Mouse (Mus musculus): ENCODE results near the gene Rhoc. TPM values are rescaled to one million over a fixed set of nuclear protein-coding genes. Genes with fewer than 3 reads are reported as not detected.
"Not testable (repeated sequence)": the region's sequence is repeated elsewhere in the genome, so short reads cannot be mapped to it uniquely, and the experiment has no call there.

Gene Rhoc
- 87.0 and 89.3 TPM in 2 replicates for polyA plus RNA-seq (2016; fragmentation: Nextera tagmentation; extraction: Ambion mirVana)

- Histone ChIP-seq H3K36me3 (peaks cover 14% of the 10 kb centered on the region), H3K9me3 (replicated peaks) (no peaks in the 10 kb centered on the region), H3K4me1 (peaks cover 42% of the 10 kb centered on the region), H3K27me3 (ENCODE audit: low read depth, poor library complexity, severe bottlenecking) (peaks cover 71% of the 10 kb centered on the region), H3K27ac (replicated peaks) (peak within 1 kb of the TSS; percentile 86), H3K4me3 (peak within 1 kb of the TSS; percentile 65)
- no peak for DNase-seq (ENCODE audit: low spot score)
- 35% methylated on average over 3 of the region's 3 CpGs for WGBS
These were observed at the start of gene Rhoc for GRCm38 (mm10) chr3:104788075-104788474. Rhoc (plus strand) TSS chr3:104788375.

DNA sequence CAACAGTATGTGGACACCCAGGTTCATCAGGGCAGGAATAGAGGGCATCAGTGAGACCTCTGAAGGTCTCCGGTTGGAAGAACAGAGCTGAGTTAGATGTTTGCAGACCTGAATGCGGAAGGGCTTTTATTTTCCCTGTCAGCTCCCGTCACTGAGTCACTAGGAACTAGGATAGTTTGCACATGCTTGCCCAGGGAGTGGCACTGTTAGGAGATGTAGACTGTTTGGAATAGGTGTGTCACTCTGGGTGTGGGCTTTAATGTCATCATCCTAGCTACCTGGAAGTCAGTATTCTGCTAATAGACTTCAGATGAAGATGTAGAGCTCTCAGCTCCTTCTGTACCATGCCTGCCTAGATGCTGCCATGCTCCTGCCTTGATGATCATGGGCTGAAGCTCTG lies 46.2 kb upstream of the Rhoc start:
- no peak overlapping the region for H3K4me3 ChIP-seq

GRCm38 (mm10) chr3:104743161-104743560 lies 45.0 kb upstream of the Rhoc start:
- no peak overlapping the region for H3K4me3 ChIP-seq
- no peaks in the 10 kb centered on the region for H3K9me3 ChIP-seq (replicated peaks)
- no peak overlapping the region for H3K27ac ChIP-seq (replicated peaks)
- H3K27me3 ChIP-seq (ENCODE audit: low read depth, poor library complexity, severe bottlenecking) = no peaks in the 10 kb centered on the region
- WGBS = 46% methylated on average over 1 of the region's 1 CpGs
- no peaks in the 10 kb centered on the region for H3K4me1 ChIP-seq
- no peak for DNase-seq (ENCODE audit: low spot score)
- H3K36me3 ChIP-seq = no peaks in the 10 kb centered on the region

More for the DNA sequence above, 46.2 kb upstream of the Rhoc start:
- Histone ChIP-seq H3K27me3 (ENCODE audit: low read depth, poor library complexity, severe bottlenecking) (no peaks in the 10 kb centered on the region), H3K4me1 (no peaks in the 10 kb centered on the region), H3K36me3 (no peaks in the 10 kb centered on the region), H3K9me3 (replicated peaks) (no peaks in the 10 kb centered on the region), H3K27ac (replicated peaks) (no peak overlapping the region)
- no peak for DNase-seq (ENCODE audit: low spot score)
- 97% methylated on average over 3 of the region's 3 CpGs for WGBS

- H3K9me3 ChIP-seq (replicated peaks) = no peaks in the 10 kb centered on the region
- H3K4me1 ChIP-seq = no peaks in the 10 kb centered on the region
- H3K27ac ChIP-seq (replicated peaks) = no peak overlapping the region
- H3K36me3 ChIP-seq = no peaks in the 10 kb centered on the region
- WGBS = 84% methylated on average over 1 of the region's 1 CpGs
- no peaks in the 10 kb centered on the region for H3K27me3 ChIP-seq (ENCODE audit: low read depth, poor library complexity, severe bottlenecking)
- DNase-seq (ENCODE audit: low spot score) = no peak
- H3K4me3 ChIP-seq = no peak overlapping the region
These were observed 44.3 kb upstream of the Rhoc start for GRCm38 (mm10) chr3:104743864-104744263.

GRCm38 (mm10) chr3:104752845-104753244 lies 35.3 kb upstream of the Rhoc start:
- H3K36me3 ChIP-seq; H3K4me1 ChIP-seq; H3K27ac ChIP-seq (replicated peaks); H3K9me3 ChIP-seq (replicated peaks): not testable (repeated sequence)
- DNase-seq (ENCODE audit: low spot score) = peak; percentile 35
- Histone ChIP-seq H3K27me3 (ENCODE audit: low read depth, poor library complexity, severe bottlenecking) (peaks cover 36% of the 10 kb centered on the region), H3K4me3 (peak overlapping the region; percentile 29)
- 13% methylated on average over 24 of the region's 25 CpGs for WGBS

- 2% methylated on average over 27 of the region's 27 CpGs for WGBS
- Histone ChIP-seq H3K4me1 (peaks cover 16% of the 10 kb centered on the region), H3K4me3 (peak overlapping the region; percentile 56), H3K27ac (replicated peaks) (peak overlapping the region; percentile 80), H3K36me3 (no peaks in the 10 kb centered on the region), H3K9me3 (replicated peaks) (no peaks in the 10 kb centered on the region), H3K27me3 (ENCODE audit: low read depth, poor library complexity, severe bottlenecking) (peaks cover 64% of the 10 kb centered on the region)
- peak; percentile 87 for DNase-seq (ENCODE audit: low spot score)
These were observed 29.8 kb upstream of the Rhoc start for GRCm38 (mm10) chr3:104758406-104758805.

DNA sequence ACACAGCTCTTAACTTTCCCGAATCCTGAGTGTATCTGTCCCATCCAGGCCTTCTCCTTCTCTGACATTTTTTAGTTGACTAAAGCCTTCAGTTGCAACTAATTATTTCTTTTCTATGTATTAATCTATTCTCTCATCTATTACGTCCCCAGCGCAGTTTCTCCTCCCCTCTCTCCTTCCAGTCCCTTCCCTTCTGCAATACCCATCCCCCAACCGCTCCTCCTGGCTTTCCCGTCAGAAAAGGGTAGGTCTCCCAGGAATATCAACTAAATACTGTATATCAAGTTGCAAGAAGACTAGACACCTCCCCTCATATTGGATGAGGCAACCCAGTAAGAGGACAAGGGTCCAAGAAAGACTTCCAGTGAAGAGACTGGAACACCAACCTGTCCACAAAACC lies 29.3 kb upstream of the Rhoc start:
- H3K4me3 ChIP-seq = peak overlapping the region; percentile 56
- no peaks in the 10 kb centered on the region for H3K36me3 ChIP-seq
- 8% methylated on average over 5 of the region's 5 CpGs for WGBS
- no peak for DNase-seq (ENCODE audit: low spot score)
- H3K27ac ChIP-seq (replicated peaks) = peak overlapping the region; percentile 80
- H3K4me1 ChIP-seq = peaks cover 16% of the 10 kb centered on the region
- H3K27me3 ChIP-seq (ENCODE audit: low read depth, poor library complexity, severe bottlenecking) = peaks cover 62% of the 10 kb centered on the region
- no peaks in the 10 kb centered on the region for H3K9me3 ChIP-seq (replicated peaks)

GRCm38 (mm10) chr3:104762103-104762863 lies 25.9 kb upstream of the Rhoc start:
- H3K36me3 ChIP-seq; DNase-seq (ENCODE audit: low spot score); H3K27ac ChIP-seq (replicated peaks); H3K9me3 ChIP-seq (replicated peaks); H3K4me3 ChIP-seq: not testable (repeated sequence)
- peaks cover 16% of the 10 kb centered on the region for H3K4me1 ChIP-seq
- peaks cover 55% of the 10 kb centered on the region for H3K27me3 ChIP-seq (ENCODE audit: low read depth, poor library complexity, severe bottlenecking)
- WGBS = 15% methylated on average over 20 of the region's 20 CpGs

DNA sequence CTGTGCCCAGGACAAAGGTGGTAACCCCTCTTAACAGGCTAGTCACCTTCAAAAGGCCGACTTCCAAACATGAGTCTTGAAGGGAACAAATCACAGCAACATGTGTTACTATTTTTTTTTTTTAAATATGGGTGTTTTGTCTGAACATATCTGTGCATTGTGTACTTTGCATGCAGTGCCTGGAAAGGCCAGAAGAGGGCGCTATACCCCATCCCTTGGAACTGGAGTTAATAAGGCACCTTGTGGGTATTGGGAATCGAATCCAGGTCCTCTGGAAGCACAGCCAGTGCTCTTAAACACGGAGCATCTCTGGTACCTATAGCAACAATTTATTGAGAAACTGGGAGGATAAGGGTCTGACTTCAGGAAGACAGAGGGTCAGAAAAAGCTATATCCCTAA lies 23.2 kb upstream of the Rhoc start:
- Histone ChIP-seq H3K9me3 (replicated peaks) (no peaks in the 10 kb centered on the region), H3K4me3 (no peak overlapping the region), H3K27ac (replicated peaks) (no peak overlapping the region), H3K4me1 (peaks cover 19% of the 10 kb centered on the region), H3K27me3 (ENCODE audit: low read depth, poor library complexity, severe bottlenecking) (peaks cover 51% of the 10 kb centered on the region), H3K36me3 (no peaks in the 10 kb centered on the region)
- 28% methylated on average over 4 of the region's 4 CpGs for WGBS
- DNase-seq (ENCODE audit: low spot score) = no peak

DNA sequence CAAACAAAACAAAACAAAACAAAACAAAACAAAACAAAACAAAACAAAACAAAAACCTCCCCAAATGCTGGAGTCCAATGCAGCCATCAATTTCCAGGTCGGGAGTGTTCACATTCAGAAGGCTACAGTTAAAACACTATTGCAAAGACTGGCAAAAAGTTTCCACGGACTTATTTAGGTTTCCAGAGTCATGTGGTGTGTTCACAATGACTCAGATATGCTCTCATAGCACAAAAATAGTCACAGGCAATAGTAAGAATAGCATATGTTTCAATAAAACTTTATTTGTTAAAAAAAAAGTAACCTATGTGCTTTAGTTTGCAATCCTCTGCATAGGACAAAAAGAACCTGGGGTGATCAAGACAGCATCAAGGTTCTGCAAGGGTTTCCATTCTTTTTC lies 21.0 kb upstream of the Rhoc start:
- Histone ChIP-seq H3K4me1 (peaks cover 14% of the 10 kb centered on the region), H3K27me3 (ENCODE audit: low read depth, poor library complexity, severe bottlenecking) (peaks cover 50% of the 10 kb centered on the region)
- 66% methylated on average over 2 of the region's 2 CpGs for whole genome bisulfite sequencing

DNA sequence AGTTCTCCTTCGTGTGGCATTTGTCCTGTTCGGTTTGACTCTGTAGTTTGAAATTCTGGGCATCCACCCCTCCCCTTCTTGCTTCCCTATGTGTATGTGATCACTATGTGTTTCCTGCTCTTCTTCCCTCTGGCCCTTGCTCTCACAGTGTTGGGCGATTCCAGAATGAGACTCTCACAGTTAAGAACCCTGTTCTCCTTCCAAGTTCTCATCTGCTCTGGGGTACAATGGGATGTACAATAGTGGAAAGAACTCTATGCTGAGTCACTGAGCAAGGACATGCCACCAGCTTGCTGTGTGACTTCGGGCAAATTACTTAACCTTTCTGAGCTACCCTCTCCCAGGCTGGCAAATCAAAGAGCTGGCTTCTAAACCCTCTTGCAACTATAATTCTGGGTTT lies 20.5 kb upstream of the Rhoc start:
- no peaks in the 10 kb centered on the region for H3K9me3 ChIP-seq (replicated peaks)
- peaks cover 13% of the 10 kb centered on the region for H3K4me1 ChIP-seq
- 84% methylated on average over 4 of the region's 4 CpGs for WGBS
- no peaks in the 10 kb centered on the region for H3K36me3 ChIP-seq
- DNase-seq (ENCODE audit: low spot score) = no peak
- no peak overlapping the region for H3K27ac ChIP-seq (replicated peaks)
- peaks cover 55% of the 10 kb centered on the region for H3K27me3 ChIP-seq (ENCODE audit: low read depth, poor library complexity, severe bottlenecking)
- H3K4me3 ChIP-seq = no peak overlapping the region

More for the DNA sequence above, 21.0 kb upstream of the Rhoc start:
- H3K4me3 ChIP-seq = no peak overlapping the region
- no peak for DNase-seq (ENCODE audit: low spot score)
- no peaks in the 10 kb centered on the region for H3K9me3 ChIP-seq (replicated peaks)
- no peaks in the 10 kb centered on the region for H3K36me3 ChIP-seq
- no peak overlapping the region for H3K27ac ChIP-seq (replicated peaks)

DNA sequence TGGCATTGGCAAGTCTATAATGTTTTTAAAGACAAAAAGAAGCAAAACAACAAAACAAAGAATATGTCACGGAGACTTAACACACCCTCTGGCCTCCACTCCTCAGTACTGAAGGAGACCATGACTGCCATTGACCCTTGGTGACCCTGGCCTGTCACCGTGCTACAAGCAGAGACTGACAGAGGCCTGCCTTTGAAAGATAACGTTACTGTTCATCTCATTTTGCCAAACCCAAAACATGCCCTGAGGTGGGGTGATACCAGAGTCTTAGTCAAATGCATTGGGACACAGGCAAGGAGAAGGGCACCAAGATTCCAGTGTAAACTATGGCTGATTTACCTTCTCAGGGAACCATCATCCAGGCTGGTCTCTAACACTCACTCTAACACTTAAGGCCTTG lies 19.0 kb upstream of the Rhoc start:
- no peaks in the 10 kb centered on the region for H3K36me3 ChIP-seq
- DNase-seq (ENCODE audit: low spot score) = no peak
- WGBS = 45% methylated on average over 3 of the region's 3 CpGs
- H3K9me3 ChIP-seq (replicated peaks) = no peaks in the 10 kb centered on the region
- H3K4me1 ChIP-seq = peaks cover 13% of the 10 kb centered on the region
- no peak overlapping the region for H3K27ac ChIP-seq (replicated peaks)
- peaks cover 65% of the 10 kb centered on the region for H3K27me3 ChIP-seq (ENCODE audit: low read depth, poor library complexity, severe bottlenecking)
- H3K4me3 ChIP-seq = no peak overlapping the region

DNA sequence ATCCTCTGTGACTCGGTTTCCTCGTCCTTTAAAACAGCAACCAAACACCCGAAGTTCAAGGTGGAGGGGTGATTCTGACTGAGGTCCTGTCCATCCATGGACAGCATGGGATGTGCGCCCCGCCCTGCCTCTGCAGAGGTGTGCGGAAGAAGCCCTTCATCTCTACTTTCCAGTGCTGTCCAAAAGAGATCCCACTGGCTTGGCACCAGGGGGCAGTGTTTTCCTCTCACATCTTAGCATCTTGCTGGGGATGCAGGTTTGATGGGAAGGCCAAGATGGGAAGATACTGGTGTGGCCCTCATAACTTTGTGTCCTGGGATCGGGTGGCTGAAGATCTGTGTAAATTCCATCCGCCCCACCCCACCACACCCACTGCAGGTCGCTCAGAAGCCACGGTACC lies 18.1 kb upstream of the Rhoc start:
- WGBS = 58% methylated on average over 10 of the region's 10 CpGs

More for the DNA sequence above, 18.1 kb upstream of the Rhoc start:
- Histone ChIP-seq H3K27me3 (ENCODE audit: low read depth, poor library complexity, severe bottlenecking) (peaks cover 65% of the 10 kb centered on the region), H3K4me1 (peaks cover 13% of the 10 kb centered on the region), H3K9me3 (replicated peaks) (no peaks in the 10 kb centered on the region), H3K4me3 (no peak overlapping the region), H3K36me3 (no peaks in the 10 kb centered on the region), H3K27ac (replicated peaks) (no peak overlapping the region)
- no peak for DNase-seq (ENCODE audit: low spot score)
